Mouse (Mus musculus): ENCODE measurements around the gene Tuba1c. TPM values are rescaled to one million over a fixed set of nuclear protein-coding genes. Genes with fewer than 3 reads are reported as not detected.

Gene Tuba1c
- total and polyA plus RNA-seq, 3 experiments = 129 to 163 TPM; not detected in 1

DNA sequence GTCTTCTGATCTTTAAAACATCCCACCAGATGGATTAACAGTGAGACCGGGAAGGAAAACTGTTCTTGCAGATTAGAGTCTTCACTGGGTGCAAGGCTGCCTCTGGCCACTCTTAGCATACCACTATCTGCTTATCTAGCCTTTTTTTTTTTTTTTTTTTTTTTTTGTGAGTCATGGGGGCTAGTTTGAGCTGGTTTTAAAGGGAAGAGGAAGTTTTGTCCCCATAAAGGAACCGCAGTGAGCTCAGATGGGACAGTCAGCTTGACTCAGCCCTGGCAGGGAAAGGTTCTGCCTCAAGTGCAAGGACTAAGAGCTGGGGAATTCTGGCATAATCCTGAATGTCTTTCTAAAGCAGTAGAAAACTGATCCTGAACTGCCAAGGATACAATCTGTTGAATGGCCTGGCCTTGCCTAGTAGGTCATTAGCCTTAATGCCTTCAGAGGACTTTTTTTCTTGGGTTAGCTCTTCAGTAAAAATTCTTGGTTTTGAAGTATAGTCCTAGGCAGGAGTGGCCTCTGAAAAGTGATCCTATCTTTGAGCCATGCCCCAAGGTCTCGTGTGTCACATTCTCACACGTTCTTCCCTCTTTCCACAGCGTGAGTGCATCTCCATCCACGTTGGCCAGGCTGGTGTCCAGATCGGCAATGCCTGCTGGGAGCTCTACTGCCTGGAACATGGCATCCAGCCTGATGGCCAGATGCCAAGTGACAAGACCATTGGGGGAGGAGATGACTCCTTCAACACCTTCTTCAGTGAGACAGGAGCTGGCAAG, 4.0 kb downstream of the Tuba1c start (continued):
- TF ChIP-seq SIN3A (IDR thresholded peaks at IDR 0.05; ENCODE audit: low read length) (peak; percentile 99), MAZ (IDR thresholded peaks at IDR 0.05; ENCODE audit: low read depth, low read length) (peak; percentile 97), POLR2A (IDR thresholded peaks at IDR 0.05; ENCODE audit: control insufficient read depth in 1 of 2, insufficient read depth in 1 of 2, low read depth in 1 of 2, low read length in 2 of 2, poor library complexity in 1 of 2) (peak in 1 of 2 experiments; percentile 54; a peak in 2 of 4 replicates), ZMIZ1 (IDR thresholded peaks at IDR 0.05; ENCODE audit: low read depth, low read length) (peak; percentile 76; the same call in 1 of the 2 replicates), NELFE (IDR thresholded peaks at IDR 0.05; ENCODE audit: low read depth, low read length) (peak; percentile 40; the same call in 1 of the 2 replicates), EP300 (IDR thresholded peaks at IDR 0.05; ENCODE audit: low read depth in 1 of 2, low read length in 2 of 2) (peak; percentile 92 to 97), MYC (IDR thresholded peaks at IDR 0.05; ENCODE audit: low read depth, low read length) (peak; percentile 81), POLR2AphosphoS5 (IDR thresholded peaks at IDR 0.05; ENCODE audit: borderline replicate concordance, low read depth, low read length) (no peak; the same call in 1 of the 2 replicates), POLR2AphosphoS2 (IDR thresholded peaks at IDR 0.05; ENCODE audit: low read length) (0 out of 2 replicates have a peak, but pooled peaks have one; percentile 39), GATA1 (IDR thresholded peaks at IDR 0.05; ENCODE audit: low read depth, low read length) (peak; percentile 98)

DNA sequence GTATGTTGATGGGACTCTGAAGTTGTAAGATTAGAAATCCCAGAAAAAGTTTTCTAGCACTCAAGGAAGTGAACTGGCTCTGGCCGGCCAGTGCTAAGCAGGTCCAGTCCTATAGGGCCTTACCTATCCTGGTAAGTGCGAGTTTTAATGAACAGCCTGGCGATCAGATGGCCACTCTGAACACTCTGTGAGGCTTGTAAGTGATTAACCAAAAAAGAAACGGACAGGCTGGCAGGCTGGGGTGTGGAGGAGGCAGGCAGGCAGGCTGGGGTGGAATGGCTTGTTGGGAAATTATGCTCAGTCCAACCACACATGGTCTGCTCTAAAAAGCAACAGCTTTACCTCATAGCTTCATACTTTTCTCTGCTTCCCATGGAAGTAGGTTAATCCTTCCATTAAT, 5.7 kb downstream of the Tuba1c start:
- no peaks in the 10 kb centered on the region for H3K9me3 ChIP-seq (replicated peaks; ENCODE audit: insufficient read depth, low read length)
- H3K36me3 ChIP-seq (ENCODE audit: control insufficient read depth in 1 of 2, insufficient read depth in 2 of 2, low read length in 2 of 2) = peaks cover 20 to 22% of the 10 kb centered on the region in 2 experiments
- no peaks in the 10 kb centered on the region for H3K27me3 ChIP-seq (ENCODE audit: control insufficient read depth in 1 of 2, insufficient read depth in 2 of 2, low read length in 2 of 2)
- H3K79me2 ChIP-seq (ENCODE audit: control insufficient read depth, insufficient read depth, low read length, poor library complexity) = peaks cover 28% of the 10 kb centered on the region
- H3K27ac ChIP-seq (ENCODE audit: control insufficient read depth, low read depth, low read length) = no peak overlapping the region
- H3K9ac ChIP-seq (ENCODE audit: control insufficient read depth, low read depth, low read length, poor library complexity, severe bottlenecking) = no peak overlapping the region
- no peak overlapping the region for H3K4me3 ChIP-seq (ENCODE audit: control insufficient read depth in 1 of 2, insufficient read depth in 1 of 2, low read depth in 2 of 2, low read length in 2 of 2)
- TF ChIP-seq SMC3 (IDR thresholded peaks at IDR 0.05; ENCODE audit: low read depth, low read length) = no peak
- no peak for TF ChIP-seq MAX (IDR thresholded peaks at IDR 0.05; ENCODE audit: low read length)
- no peak for TF ChIP-seq RCOR1 (IDR thresholded peaks at IDR 0.05; ENCODE audit: low read depth, low read length)
- no peak for TF ChIP-seq ZKSCAN1 (IDR thresholded peaks at IDR 0.05; ENCODE audit: low read depth, low read length)
- TF ChIP-seq MAZ (IDR thresholded peaks at IDR 0.05; ENCODE audit: low read depth, low read length) = no peak
- no peak for TF ChIP-seq CHD2 (IDR thresholded peaks at IDR 0.05; ENCODE audit: low read length)
- no peak for TF ChIP-seq RAD21 (IDR thresholded peaks at IDR 0.05; ENCODE audit: low read depth, low read length)
- no peak for TF ChIP-seq ELF1 (IDR thresholded peaks at IDR 0.05; ENCODE audit: low read depth, low read length)
- no peak for TF ChIP-seq MAFK (IDR thresholded peaks at IDR 0.05; ENCODE audit: borderline replicate concordance, low read depth, low read length)
- DNase-seq (ENCODE audit: low read depth, low spot score) = no peak
- H3K4me1 ChIP-seq (ENCODE audit: control insufficient read depth in 1 of 2, insufficient read depth in 2 of 2, low read length in 2 of 2) = peaks cover 4 to 26% of the 10 kb centered on the region in 2 experiments; a peak in 3 of 4 replicates
